Comparison of ENCODE assay signal across 29 mouse cellular contexts in the genomic region with DNA sequence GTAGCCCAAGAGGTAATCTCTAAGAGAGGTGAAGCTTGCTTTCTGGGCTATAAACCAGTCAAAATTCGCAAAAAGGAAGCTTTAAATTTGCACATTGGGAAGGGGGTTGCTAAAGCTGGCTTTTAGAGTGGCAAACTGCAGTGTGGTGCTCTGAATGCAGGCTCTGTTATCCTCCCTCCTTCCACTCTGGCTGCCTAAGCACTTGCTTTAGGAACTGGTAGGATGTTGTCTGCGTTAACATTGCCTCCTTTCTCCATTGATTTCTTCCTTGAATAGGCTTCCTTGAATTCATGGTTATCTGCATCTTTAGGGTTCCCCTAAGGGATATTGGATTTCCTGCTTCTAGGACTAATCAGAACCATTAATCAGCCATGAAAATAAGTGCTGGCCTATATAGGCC.
DNase-seq lines count a peak whose midpoint lies in the region; ATAC-seq and TF ChIP-seq lines count a peak whose summit lies in the region.
"Had no signal": no experiment of that assay in that cellular context is flagged by ENCODE, and none has a peak within 500 bp of the region (broad histone marks: within the 10 kb centered on the region; RNA-seq: fewer than 3 reads in every experiment).

No protein-coding gene starts in this region.

- no peak overlapping the region for H3K4me3 ChIP-seq in hindbrain, embryonic 16.5 days (ENCODE audit: low read length)
- no peak overlapping the region for H3K4me3 ChIP-seq in hindbrain, embryonic 13.5 days
- H3K4me3 ChIP-seq in midbrain, postnatal 0 days (ENCODE audit: low read depth, low read length): no peak overlapping the region
- no peak overlapping the region for H3K4me3 ChIP-seq in midbrain, embryonic 14.5 days (replicated peaks; ENCODE audit: low read depth, low read length)
- H3K4me3 ChIP-seq: embryonic facial prominence, embryonic 13.5 days; forebrain, embryonic 10.5 days; forebrain, embryonic 13.5 days; heart, adult 2 months; heart, embryonic 10.5 days; heart, embryonic 13.5 days; hindbrain, embryonic 15.5 days had no signal

- H3K27me3 ChIP-seq in hindbrain, embryonic 16.5 days (replicated peaks; ENCODE audit: control insufficient read depth, insufficient read depth, low read length): no peaks in the 10 kb centered on the region
- no peaks in the 10 kb centered on the region for H3K27me3 ChIP-seq in hindbrain, embryonic 13.5 days
- H3K27me3 ChIP-seq in midbrain, postnatal 0 days (ENCODE audit: insufficient read depth, low read length): no peaks in the 10 kb centered on the region
- H3K27me3 ChIP-seq in midbrain, embryonic 14.5 days (ENCODE audit: control insufficient read depth, insufficient read depth, low read length): no peaks in the 10 kb centered on the region
- H3K27me3 ChIP-seq: CH12.LX; embryonic facial prominence, embryonic 13.5 days; forebrain, embryonic 13.5 days; heart, embryonic 13.5 days; hindbrain, embryonic 15.5 days; Patski had no signal

- ATAC-seq in hindbrain, embryonic 16.5 days: peak; percentile 56
- ATAC-seq in hindbrain, embryonic 13.5 days (ENCODE audit: low FRiP score): no peak
- no peak for ATAC-seq in midbrain, postnatal 0 days (ENCODE audit: low FRiP score)
- ATAC-seq in midbrain, embryonic 14.5 days (ENCODE audit: low FRiP score, low TSS enrichment): no peak
- ATAC-seq: forebrain, embryonic 13.5 days; forebrain, embryonic 16.5 days; Patski had no signal

- H3K4me2 ChIP-seq in hindbrain, embryonic 16.5 days (ENCODE audit: low read length): no peak overlapping the region
- no peak overlapping the region for H3K4me2 ChIP-seq in hindbrain, embryonic 13.5 days
- H3K4me2 ChIP-seq in midbrain, postnatal 0 days (ENCODE audit: low read depth, low read length, poor library complexity, severe bottlenecking): no peak overlapping the region
- H3K4me2 ChIP-seq in midbrain, embryonic 14.5 days (ENCODE audit: low read length): no peak overlapping the region
- H3K4me2 ChIP-seq: embryonic facial prominence, embryonic 13.5 days; forebrain, embryonic 13.5 days; heart, embryonic 13.5 days; hindbrain, embryonic 15.5 days had no signal

- no peaks in the 10 kb centered on the region for H3K9me3 ChIP-seq in hindbrain, embryonic 16.5 days (ENCODE audit: control insufficient read depth, low read length)
- no peaks in the 10 kb centered on the region for H3K9me3 ChIP-seq in hindbrain, embryonic 13.5 days
- H3K9me3 ChIP-seq in midbrain, postnatal 0 days (ENCODE audit: low read length): no peaks in the 10 kb centered on the region
- H3K9me3 ChIP-seq in midbrain, embryonic 14.5 days (ENCODE audit: control insufficient read depth, low read length): no peaks in the 10 kb centered on the region; the same call in 1 of the 2 replicates
- H3K9me3 ChIP-seq: embryonic facial prominence, embryonic 13.5 days; forebrain, embryonic 10.5 days; forebrain, embryonic 13.5 days; G1E; heart, embryonic 10.5 days; heart, embryonic 13.5 days; hindbrain, embryonic 15.5 days had no signal

- TF ChIP-seq CTCF in midbrain, postnatal 0 days (IDR thresholded peaks at IDR 0.05): no peak

- 79% methylated on average over 2 of the region's 2 CpGs for WGBS in hindbrain, embryonic 16.5 days
- WGBS in hindbrain, embryonic 13.5 days: 75% methylated on average over 2 of the region's 2 CpGs
- WGBS in midbrain, postnatal 0 days: 67% methylated on average over 2 of the region's 2 CpGs
- 68% methylated on average over 2 of the region's 2 CpGs for WGBS in midbrain, embryonic 14.5 days

- no peaks in the 10 kb centered on the region for H3K36me3 ChIP-seq in hindbrain, embryonic 16.5 days (ENCODE audit: control insufficient read depth, insufficient read depth, low read length)
- H3K36me3 ChIP-seq in hindbrain, embryonic 13.5 days: no peaks in the 10 kb centered on the region
- H3K36me3 ChIP-seq in midbrain, postnatal 0 days (ENCODE audit: insufficient read depth, low read length): no peaks in the 10 kb centered on the region
- no peaks in the 10 kb centered on the region for H3K36me3 ChIP-seq in midbrain, embryonic 14.5 days (ENCODE audit: control insufficient read depth, insufficient read depth, low read length)
- H3K36me3 ChIP-seq: embryonic facial prominence, embryonic 13.5 days; forebrain, embryonic 10.5 days; G1E; heart, embryonic 10.5 days; heart, embryonic 13.5 days; hindbrain, embryonic 15.5 days had no signal

- H3K4me1 ChIP-seq in hindbrain, embryonic 16.5 days (ENCODE audit: control insufficient read depth, insufficient read depth, low read depth, low read length): no peaks in the 10 kb centered on the region
- H3K4me1 ChIP-seq in hindbrain, embryonic 13.5 days (replicated peaks): no peaks in the 10 kb centered on the region
- H3K4me1 ChIP-seq in midbrain, postnatal 0 days (ENCODE audit: insufficient read depth, low read length): no peaks in the 10 kb centered on the region
- no peaks in the 10 kb centered on the region for H3K4me1 ChIP-seq in midbrain, embryonic 14.5 days (ENCODE audit: control insufficient read depth, insufficient read depth, low read length)
- H3K4me1 ChIP-seq: embryonic facial prominence, embryonic 13.5 days; forebrain, embryonic 10.5 days; forebrain, embryonic 13.5 days; heart, embryonic 10.5 days; heart, embryonic 13.5 days; hindbrain, embryonic 15.5 days had no signal

- no peak overlapping the region for H3K27ac ChIP-seq in hindbrain, embryonic 16.5 days (ENCODE audit: low read depth, low read length)
- H3K27ac ChIP-seq in hindbrain, embryonic 13.5 days: no peak overlapping the region
- no peak overlapping the region for H3K27ac ChIP-seq in midbrain, postnatal 0 days (ENCODE audit: low read depth, low read length)
- H3K27ac ChIP-seq in midbrain, embryonic 14.5 days (replicated peaks; ENCODE audit: low read depth, low read length): no peak overlapping the region
- H3K27ac ChIP-seq: embryonic facial prominence, embryonic 13.5 days; forebrain, embryonic 10.5 days; forebrain, embryonic 13.5 days; heart, adult 2 months; heart, embryonic 10.5 days; heart, embryonic 13.5 days; hindbrain, embryonic 15.5 days had no signal

- no peak overlapping the region for H3K9ac ChIP-seq in hindbrain, embryonic 16.5 days (ENCODE audit: low read depth, low read length)
- H3K9ac ChIP-seq in hindbrain, embryonic 13.5 days: no peak overlapping the region
- no peak overlapping the region for H3K9ac ChIP-seq in midbrain, postnatal 0 days (replicated peaks; ENCODE audit: low read length, poor library complexity, severe bottlenecking)
- no peak overlapping the region for H3K9ac ChIP-seq in midbrain, embryonic 14.5 days (replicated peaks; ENCODE audit: low read length)
- H3K9ac ChIP-seq: embryonic facial prominence, embryonic 13.5 days; forebrain, embryonic 13.5 days; heart, embryonic 13.5 days; hindbrain, embryonic 15.5 days had no signal

- peak; percentile 23 for DNase-seq in midbrain, postnatal 0 days (ENCODE audit: low spot score)
- DNase-seq in midbrain, embryonic 14.5 days: no peak
- peak; percentile 16 for DNase-seq in brain, adult 2 months (ENCODE audit: low read depth, low spot score)
- peak; percentile 2 for DNase-seq in telencephalon, adult 2 months (ENCODE audit: low read depth, low spot score)
- no peak for DNase-seq in ovary, postnatal 10 days (ENCODE audit: low spot score)
- DNase-seq: adrenal gland, adult 2 months; adrenal gland, postnatal 14 days; B cell, adult 2 months; cerebellum, adult 11 months; cerebellum, adult 2 months; cerebellum, adult 9-11 months; cerebellum, postnatal 25 days; gastrocnemius, postnatal 10 days; gastrocnemius, postnatal 36 days; heart, adult 2 months; heart, postnatal 14 days; heart, postnatal 4 days had no signal

Comparison
In these comparisons a context has a peak if more than half of its experiments do, and no peak if none do; other contexts are left out.
1. DNase-seq: peak in midbrain, postnatal 0 days (single experiment), brain, adult 2 months (single experiment) and telencephalon, adult 2 months (single experiment); none in midbrain, embryonic 14.5 days (single experiment) and ovary, postnatal 10 days (single experiment).